Mouse (Mus musculus): ENCODE results near the gene Fars2. TPM values are rescaled to one million over a fixed set of nuclear protein-coding genes. Genes with fewer than 3 reads are reported as not detected.

The Fars2 gene
- polyA plus RNA-seq, 1 experiment from 2014 or later = 33.5 TPM

- Histone ChIP-seq H3K9me3 (no peaks in the 10 kb centered on the region), H3K4me1 (replicated peaks) (peaks cover 44% of the 10 kb centered on the region), H3K9ac (no peak overlapping the region), H3K4me3 (no peak overlapping the region), H3K27ac (0 out of 2 replicates have a peak overlapping the region, but pooled peaks have one; percentile 97), H3K4me2 (no peak overlapping the region), H3K36me3 (no peaks in the 10 kb centered on the region), H3K27me3 (peaks cover 62% of the 10 kb centered on the region)
- ATAC-seq (ENCODE audit: low FRiP score) = no peak
These were observed 605.1 kb downstream of the Fars2 start for GRCm38 (mm10) chr13:36722309-36722708.

- Histone ChIP-seq H3K36me3 (no peaks in the 10 kb centered on the region), H3K27me3 (peaks cover 75% of the 10 kb centered on the region), H3K27ac (peak overlapping the region; percentile 97), H3K9ac (no peak overlapping the region), H3K4me1 (replicated peaks) (peaks cover 47% of the 10 kb centered on the region), H3K9me3 (no peaks in the 10 kb centered on the region), H3K4me2 (peak overlapping the region; percentile 50), H3K4me3 (no peak overlapping the region; the same call in 1 of the 2 replicates)
- no peak for ATAC-seq (ENCODE audit: low FRiP score)
- 3% methylated on average over 15 of the region's 15 CpGs for WGBS
These were observed 606.6 kb downstream of the Fars2 start for GRCm38 (mm10) chr13:36723726-36724300.

GRCm38 (mm10) chr13:36724533-36725470 is 607.6 kb downstream of the Fars2 start:
- H3K27ac ChIP-seq = peak overlapping the region; percentile 97
- H3K9me3 ChIP-seq = no peaks in the 10 kb centered on the region
- ATAC-seq (ENCODE audit: low FRiP score) = peak; percentile 81
- H3K9ac ChIP-seq = peak overlapping the region; percentile 66
- H3K4me1 ChIP-seq (replicated peaks) = peaks cover 55% of the 10 kb centered on the region
- H3K4me2 ChIP-seq = peak overlapping the region; percentile 50
- under 1% methylated on average over 40 of the region's 40 CpGs for WGBS
- H3K27me3 ChIP-seq = peaks cover 83% of the 10 kb centered on the region
- H3K4me3 ChIP-seq = peak overlapping the region; percentile 28
- no peaks in the 10 kb centered on the region for H3K36me3 ChIP-seq

GRCm38 (mm10) chr13:36725881-36726280 is 608.7 kb downstream of the Fars2 start:
- H3K9ac ChIP-seq = peak overlapping the region; percentile 85; the same call in 1 of the 2 replicates
- no peak overlapping the region for H3K4me3 ChIP-seq
- ATAC-seq (ENCODE audit: low FRiP score) = no peak
- H3K4me2 ChIP-seq = peak overlapping the region; percentile 67
- under 1% methylated on average over 8 of the region's 8 CpGs for WGBS
- no peaks in the 10 kb centered on the region for H3K36me3 ChIP-seq
- peaks cover 59% of the 10 kb centered on the region for H3K4me1 ChIP-seq (replicated peaks)
- H3K9me3 ChIP-seq = no peaks in the 10 kb centered on the region
- peaks cover 84% of the 10 kb centered on the region for H3K27me3 ChIP-seq
- peak overlapping the region; percentile 97 for H3K27ac ChIP-seq

GRCm38 (mm10) chr13:36726551-36726950 is 609.3 kb downstream of the Fars2 start:
- Histone ChIP-seq H3K27ac (peak overlapping the region; percentile 97), H3K27me3 (peaks cover 83% of the 10 kb centered on the region), H3K36me3 (no peaks in the 10 kb centered on the region), H3K9me3 (no peaks in the 10 kb centered on the region), H3K4me3 (peak overlapping the region; percentile 52), H3K4me2 (peak overlapping the region; percentile 67), H3K4me1 (replicated peaks) (peaks cover 59% of the 10 kb centered on the region), H3K9ac (peak overlapping the region; percentile 85)
- peak; percentile 0; the same call in 1 of the 2 replicates for ATAC-seq (ENCODE audit: low FRiP score)
- WGBS = 1% methylated on average over 24 of the region's 24 CpGs

GRCm38 (mm10) chr13:36726951-36727778 is 610.0 kb downstream of the Fars2 start:
- no peaks in the 10 kb centered on the region for H3K9me3 ChIP-seq
- peak; percentile 56; the same call in 1 of the 2 replicates for ATAC-seq (ENCODE audit: low FRiP score)
- H3K4me3 ChIP-seq = peak overlapping the region; percentile 52
- no peaks in the 10 kb centered on the region for H3K36me3 ChIP-seq
- peak overlapping the region; percentile 85 for H3K9ac ChIP-seq
- peaks cover 77% of the 10 kb centered on the region for H3K27me3 ChIP-seq
- peak overlapping the region; percentile 97 for H3K27ac ChIP-seq
- H3K4me1 ChIP-seq (replicated peaks) = peaks cover 63% of the 10 kb centered on the region
- H3K4me2 ChIP-seq = peak overlapping the region; percentile 67
- WGBS = under 1% methylated on average over 34 of the region's 34 CpGs

GRCm38 (mm10) chr13:36727779-36728470 is 610.7 kb downstream of the Fars2 start:
- no peaks in the 10 kb centered on the region for H3K36me3 ChIP-seq
- peak overlapping the region; percentile 67 for H3K4me2 ChIP-seq
- WGBS = under 1% methylated on average over 20 of the region's 23 CpGs
- H3K9me3 ChIP-seq = no peaks in the 10 kb centered on the region
- peak overlapping the region; percentile 52 for H3K4me3 ChIP-seq
- ATAC-seq (ENCODE audit: low FRiP score) = no peak
- peaks cover 59% of the 10 kb centered on the region for H3K4me1 ChIP-seq (replicated peaks)
- peak overlapping the region; percentile 85 for H3K9ac ChIP-seq
- H3K27ac ChIP-seq = peak overlapping the region; percentile 97
- peaks cover 69% of the 10 kb centered on the region for H3K27me3 ChIP-seq

GRCm38 (mm10) chr13:36728509-36728908 is 611.3 kb downstream of the Fars2 start:
- H3K27me3 ChIP-seq = peaks cover 64% of the 10 kb centered on the region
- peak overlapping the region; percentile 85 for H3K9ac ChIP-seq
- H3K4me2 ChIP-seq = peak overlapping the region; percentile 67
- H3K27ac ChIP-seq = peak overlapping the region; percentile 97
- H3K4me3 ChIP-seq = peak overlapping the region; percentile 52
- WGBS = 7% methylated on average over 5 of the region's 5 CpGs
- H3K9me3 ChIP-seq = no peaks in the 10 kb centered on the region
- peaks cover 53% of the 10 kb centered on the region for H3K4me1 ChIP-seq (replicated peaks)
- ATAC-seq (ENCODE audit: low FRiP score) = no peak
- H3K36me3 ChIP-seq = no peaks in the 10 kb centered on the region

GRCm38 (mm10) chr13:36729731-36730340 is 612.6 kb downstream of the Fars2 start:
- Histone ChIP-seq H3K4me3 (peak overlapping the region; percentile 52), H3K4me1 (replicated peaks) (peaks cover 43% of the 10 kb centered on the region), H3K27me3 (peaks cover 66% of the 10 kb centered on the region), H3K9me3 (no peaks in the 10 kb centered on the region), H3K36me3 (no peaks in the 10 kb centered on the region), H3K27ac (peak overlapping the region; percentile 97), H3K4me2 (peak overlapping the region; percentile 67), H3K9ac (peak overlapping the region; percentile 85)
- no peak for ATAC-seq (ENCODE audit: low FRiP score)
- 1% methylated on average over 13 of the region's 13 CpGs for WGBS

GRCm38 (mm10) chr13:36730341-36730761 is 613.1 kb downstream of the Fars2 start:
- no peaks in the 10 kb centered on the region for H3K36me3 ChIP-seq
- H3K9me3 ChIP-seq = no peaks in the 10 kb centered on the region
- H3K27me3 ChIP-seq = peaks cover 65% of the 10 kb centered on the region
- peak overlapping the region; percentile 85 for H3K9ac ChIP-seq
- peak overlapping the region; percentile 52 for H3K4me3 ChIP-seq
- H3K4me1 ChIP-seq (replicated peaks) = peaks cover 41% of the 10 kb centered on the region
- WGBS = 3% methylated on average over 14 of the region's 14 CpGs
- no peak for ATAC-seq (ENCODE audit: low FRiP score)
- H3K4me2 ChIP-seq = peak overlapping the region; percentile 67
- peak overlapping the region; percentile 97 for H3K27ac ChIP-seq

Measured in hindbrain, embryonic 13.5 days (tissue).